Mouse (Mus musculus) neural tube, embryonic 12.5 days (tissue): ENCODE data around the gene Lmntd2. TPM values are rescaled to one million over a fixed set of nuclear protein-coding genes. Genes with fewer than 3 reads are reported as not detected.

Source experiments
- ATAC-seq: fragments of 200-750 bp; cut with Nextera tagmentation; 2 replicates; pipeline ENCODE4 v1.8.0; 2017; ENCODE audit warnings: low read depth, mild to moderate bottlenecking, moderate TSS enrichment, moderate library complexity; ENCODE audit not compliant: low FRiP score
- H3K27ac ChIP-seq: fragments of 300-500 bp; sonication (generic); 2 replicates; pipeline ENCODE4 v1.5.1; 2016
- H3K27me3 ChIP-seq: fragments of 300-500 bp; sonication (generic); replicated peaks from 2 replicates; pipeline ENCODE4 v1.6.1; 2016; ENCODE audit warnings: mild to moderate bottlenecking
- H3K36me3 ChIP-seq: fragments of 300-500 bp; sonication (generic); 2 replicates; pipeline ENCODE4 v1.6.1; 2016; ENCODE audit warnings: mild to moderate bottlenecking
- H3K4me1 ChIP-seq: fragments of 300-500 bp; sonication (generic); 2 replicates; pipeline ENCODE4 v1.6.1; 2016
- H3K4me2 ChIP-seq: fragments of 300-500 bp; sonication (generic); replicated peaks from 2 replicates; pipeline ENCODE4 v1.6.1; 2016; ENCODE audit warnings: mild to moderate bottlenecking
- H3K4me3 ChIP-seq: fragments of 300-500 bp; sonication (generic); 2 replicates; pipeline ENCODE4 v1.5.1; 2016
- H3K9ac ChIP-seq: fragments of 300-500 bp; sonication (generic); 2 replicates; pipeline ENCODE4 v1.6.1; 2016; ENCODE audit warnings: mild to moderate bottlenecking
- H3K9me3 ChIP-seq: fragments of 300-500 bp; sonication (generic); 2 replicates; pipeline ENCODE4 v1.6.1; 2016; ENCODE audit warnings: mild to moderate bottlenecking
- WGBS: fragments of 180-500 bp; shearing (Covaris S2); methylation state at CpG from one replicate; pipeline ENCODE4 v1.1.7; 2016; 5-methylcytosine and 5-hydroxymethylcytosine counted together
- polyA plus RNA-seq: library from polyadenylated mRNA; unstranded; fragments of >200 nt; fragmentation: Nextera tagmentation; extraction: Ambion mirVana; gene quantifications from 2 replicates; pipeline ENCODE4 v1.2.1, GENCODE M21; 2016

The Lmntd2 gene
- polyA plus RNA-seq, 1 experiment from 2014 or later: 3.8 TPM

GRCm38 (mm10) chr7:141215101-141215879, 1.4 kb upstream of the Lmntd2 start, which contains the start of gene Rassf7:
Rassf7 (plus strand) TSS chr7:141215860.
- Histone ChIP-seq H3K4me2 (peak within 1 kb of the TSS; percentile 95), H3K4me3 (peak within 1 kb of the TSS; percentile 76), H3K9me3 (no peaks in the 10 kb centered on the region), H3K27ac (peak within 1 kb of the TSS; percentile 89), H3K27me3 (no peaks in the 10 kb centered on the region), H3K4me1 (peaks cover 32% of the 10 kb centered on the region), H3K9ac (peak within 1 kb of the TSS; percentile 71), H3K36me3 (peaks cover 17% of the 10 kb centered on the region)
- under 1% methylated on average over 41 of the region's 41 CpGs for WGBS
- ATAC-seq: peak; percentile 96

GRCm38 (mm10) chr7:141214310-141214709, 430 bp upstream of the Lmntd2 start:
- peak overlapping the region; percentile 95 for H3K4me2 ChIP-seq
- peaks cover 32% of the 10 kb centered on the region for H3K4me1 ChIP-seq
- H3K36me3 ChIP-seq: peaks cover 17% of the 10 kb centered on the region
- no peak overlapping the region for H3K4me3 ChIP-seq
- no peak overlapping the region for H3K9ac ChIP-seq
- no peak for ATAC-seq
- 72% methylated on average over 3 of the region's 3 CpGs for WGBS
- no peaks in the 10 kb centered on the region for H3K9me3 ChIP-seq
- H3K27me3 ChIP-seq: no peaks in the 10 kb centered on the region
- no peak overlapping the region; the same call in 1 of the 2 replicates for H3K27ac ChIP-seq

GRCm38 (mm10) chr7:141213133-141213532, 747 bp downstream of the Lmntd2 start:
- Histone ChIP-seq H3K27me3 (no peaks in the 10 kb centered on the region), H3K4me2 (no peak overlapping the region), H3K9me3 (no peaks in the 10 kb centered on the region), H3K27ac (no peak overlapping the region), H3K4me3 (no peak overlapping the region), H3K9ac (no peak overlapping the region), H3K36me3 (peaks cover 11% of the 10 kb centered on the region), H3K4me1 (peaks cover 32% of the 10 kb centered on the region)
- 85% methylated on average over 3 of the region's 3 CpGs for WGBS
- no peak for ATAC-seq

- H3K27ac ChIP-seq: no peak overlapping the region
- no peak overlapping the region for H3K4me3 ChIP-seq
- H3K4me1 ChIP-seq: peaks cover 14% of the 10 kb centered on the region
- H3K4me2 ChIP-seq: no peak overlapping the region
- 90% methylated on average over 14 of the region's 14 CpGs for WGBS
- H3K9ac ChIP-seq: no peak overlapping the region
- H3K9me3 ChIP-seq: no peaks in the 10 kb centered on the region
- ATAC-seq: no peak
- H3K27me3 ChIP-seq: no peaks in the 10 kb centered on the region
- H3K36me3 ChIP-seq: no peaks in the 10 kb centered on the region
Measured at GRCm38 (mm10) chr7:141210606-141211131, 3.2 kb downstream of the Lmntd2 start.

- 88% methylated on average over 12 of the region's 12 CpGs for WGBS
- Histone ChIP-seq H3K27ac (no peak overlapping the region), H3K9ac (no peak overlapping the region), H3K4me2 (no peak overlapping the region), H3K4me1 (peaks cover 13% of the 10 kb centered on the region), H3K27me3 (no peaks in the 10 kb centered on the region), H3K4me3 (no peak overlapping the region), H3K9me3 (no peaks in the 10 kb centered on the region), H3K36me3 (no peaks in the 10 kb centered on the region)
- no peak for ATAC-seq
Measured at GRCm38 (mm10) chr7:141210137-141210536, 3.7 kb downstream of the Lmntd2 start.

- Histone ChIP-seq H3K4me3 (no peak overlapping the region), H3K27me3 (no peaks in the 10 kb centered on the region), H3K4me2 (no peak overlapping the region), H3K9ac (no peak overlapping the region), H3K9me3 (no peaks in the 10 kb centered on the region), H3K36me3 (no peaks in the 10 kb centered on the region), H3K4me1 (peaks cover 7% of the 10 kb centered on the region; the same call in 1 of the 2 replicates), H3K27ac (no peak overlapping the region)
- ATAC-seq: no peak
- 85% methylated on average over 3 of the region's 3 CpGs for whole genome bisulfite sequencing
Measured at GRCm38 (mm10) chr7:141209526-141209925, 4.4 kb downstream of the Lmntd2 start.

GRCm38 (mm10) chr7:141206182-141206937, 7.5 kb downstream of the Lmntd2 start:
- Histone ChIP-seq H3K4me1 (no peaks in the 10 kb centered on the region), H3K9me3 (no peaks in the 10 kb centered on the region), H3K4me3 (no peak overlapping the region), H3K27ac (no peak overlapping the region), H3K4me2 (no peak overlapping the region), H3K27me3 (no peaks in the 10 kb centered on the region), H3K9ac (no peak overlapping the region), H3K36me3 (no peaks in the 10 kb centered on the region)
- no peak for ATAC-seq
- 93% methylated on average over 18 of the region's 18 CpGs for WGBS

- H3K9me3 ChIP-seq: no peaks in the 10 kb centered on the region
- H3K36me3 ChIP-seq: no peaks in the 10 kb centered on the region
- H3K27me3 ChIP-seq: no peaks in the 10 kb centered on the region
- no peak overlapping the region for H3K27ac ChIP-seq
- no peak overlapping the region for H3K9ac ChIP-seq
- no peak for ATAC-seq
- no peak overlapping the region for H3K4me2 ChIP-seq
- no peaks in the 10 kb centered on the region for H3K4me1 ChIP-seq
- H3K4me3 ChIP-seq: no peak overlapping the region
- 90% methylated on average over 5 of the region's 5 CpGs for WGBS
Measured at GRCm38 (mm10) chr7:141205504-141205903, 8.4 kb downstream of the Lmntd2 start.

GRCm38 (mm10) chr7:141204546-141204945, 9.3 kb downstream of the Lmntd2 start:
- Histone ChIP-seq H3K4me3 (no peak overlapping the region), H3K27me3 (no peaks in the 10 kb centered on the region), H3K36me3 (no peaks in the 10 kb centered on the region), H3K4me1 (no peaks in the 10 kb centered on the region), H3K4me2 (no peak overlapping the region), H3K9ac (no peak overlapping the region), H3K9me3 (no peaks in the 10 kb centered on the region), H3K27ac (no peak overlapping the region)
- no peak for ATAC-seq
- WGBS: 77% methylated on average over 3 of the region's 3 CpGs

- no peaks in the 10 kb centered on the region for H3K9me3 ChIP-seq
- H3K27me3 ChIP-seq: no peaks in the 10 kb centered on the region
- H3K4me3 ChIP-seq: no peak overlapping the region
- H3K4me1 ChIP-seq: peaks cover 7% of the 10 kb centered on the region
- no peaks in the 10 kb centered on the region for H3K36me3 ChIP-seq
- no peak for ATAC-seq
- H3K4me2 ChIP-seq: no peak overlapping the region
- no peak overlapping the region for H3K27ac ChIP-seq
- no peak overlapping the region for H3K9ac ChIP-seq
- 93% methylated on average over 4 of the region's 4 CpGs for whole genome bisulfite sequencing
Measured at GRCm38 (mm10) chr7:141198121-141198520, 15.8 kb downstream of the Lmntd2 start.

- H3K9ac ChIP-seq: no peak overlapping the region
- no peak overlapping the region for H3K4me3 ChIP-seq
- ATAC-seq: no peak
- H3K4me2 ChIP-seq: no peak overlapping the region
- no peak overlapping the region for H3K27ac ChIP-seq
- no peaks in the 10 kb centered on the region for H3K9me3 ChIP-seq
- H3K36me3 ChIP-seq: peaks cover 5% of the 10 kb centered on the region
- H3K4me1 ChIP-seq: peaks cover 20% of the 10 kb centered on the region
- H3K27me3 ChIP-seq: no peaks in the 10 kb centered on the region
- 90% methylated on average over 8 of the region's 8 CpGs for WGBS
Measured at GRCm38 (mm10) chr7:141196619-141197282, 17.1 kb downstream of the Lmntd2 start.

GRCm38 (mm10) chr7:141195754-141196153, 18.1 kb downstream of the Lmntd2 start:
- no peaks in the 10 kb centered on the region for H3K27me3 ChIP-seq
- H3K4me1 ChIP-seq: peaks cover 21% of the 10 kb centered on the region
- no peak overlapping the region for H3K4me3 ChIP-seq
- ATAC-seq: no peak
- peak overlapping the region; percentile 97 for H3K4me2 ChIP-seq
- H3K36me3 ChIP-seq: peaks cover 15% of the 10 kb centered on the region
- WGBS: 94% methylated on average over 2 of the region's 2 CpGs
- no peaks in the 10 kb centered on the region for H3K9me3 ChIP-seq
- H3K9ac ChIP-seq: no peak overlapping the region
- no peak overlapping the region for H3K27ac ChIP-seq
